Mouse (Mus musculus) heart, embryonic 15.5 days (tissue): ENCODE data around the gene Myrip. TPM values are rescaled to one million over a fixed set of nuclear protein-coding genes. Genes with fewer than 3 reads are reported as not detected.

Experiments used
- ATAC-seq: fragments of 200-750 bp; cut with Nextera tagmentation; replicated peaks from 2 replicates; pipeline ENCODE4 v1.8.0; 2017; ENCODE audit warnings: low read depth, moderate TSS enrichment; ENCODE audit not compliant: insufficient number of reproducible peaks, insufficient read depth, low FRiP score
- H3K27ac ChIP-seq: fragments of 300-500 bp; sonication (generic); 2 replicates; pipeline ENCODE4 v1.5.1; 2015; ENCODE audit warnings: mild to moderate bottlenecking, inconsistent platforms
- H3K27me3 ChIP-seq: fragments of 300-500 bp; sonication (generic); 2 replicates; pipeline ENCODE4 v1.6.1; 2015; ENCODE audit warnings: inconsistent platforms
- H3K36me3 ChIP-seq: fragments of 300-500 bp; sonication (generic); 2 replicates; pipeline ENCODE4 v1.6.1; 2015; ENCODE audit warnings: mild to moderate bottlenecking, inconsistent platforms
- H3K4me1 ChIP-seq: fragments of 300-500 bp; sonication (generic); replicated peaks from 2 replicates; pipeline ENCODE4 v1.6.1; 2015; ENCODE audit warnings: inconsistent platforms
- H3K4me2 ChIP-seq: fragments of 300-500 bp; sonication (generic); 2 replicates; pipeline ENCODE4 v1.6.1; 2015; ENCODE audit warnings: inconsistent platforms, mild to moderate bottlenecking, moderate library complexity
- H3K4me3 ChIP-seq: fragments of 300-500 bp; sonication (generic); 2 replicates; pipeline ENCODE4 v1.5.1; 2015; ENCODE audit warnings: mild to moderate bottlenecking, inconsistent platforms
- H3K9ac ChIP-seq: fragments of 300-500 bp; sonication (generic); 2 replicates; pipeline ENCODE4 v1.6.1; 2015; ENCODE audit warnings: mild to moderate bottlenecking, inconsistent platforms
- H3K9me3 ChIP-seq: fragments of 300-500 bp; sonication (generic); replicated peaks from 2 replicates; pipeline ENCODE4 v1.6.1; 2016; ENCODE audit warnings: inconsistent platforms
- WGBS: fragments of 180-500 bp; shearing (Covaris S2); methylation state at CpG from one replicate; pipeline ENCODE4 v1.1.7; 2015; ENCODE audit warnings: mixed read lengths; 5-methylcytosine and 5-hydroxymethylcytosine counted together
- polyA plus RNA-seq: library from polyadenylated mRNA; unstranded; fragments of >200 nt; fragmentation: Nextera tagmentation; extraction: Ambion mirVana; gene quantifications from 2 replicates; pipeline ENCODE4 v1.2.1, GENCODE M21; 2015

Gene Myrip
- polyA plus RNA-seq, 1 experiment from 2014 or later = 0.26 TPM

GRCm38 (mm10) chr9:120501191-120501902 lies 200.0 kb downstream of the Myrip start:
- H3K4me2 ChIP-seq = no peak overlapping the region
- peaks cover 3% of the 10 kb centered on the region; the same call in 1 of the 2 replicates for H3K4me1 ChIP-seq
- 34% methylated on average over 10 of the region's 10 CpGs for WGBS
- no peaks in the 10 kb centered on the region for H3K9me3 ChIP-seq
- no peaks in the 10 kb centered on the region for H3K36me3 ChIP-seq
- no peaks in the 10 kb centered on the region for H3K27me3 ChIP-seq
- H3K27ac ChIP-seq = no peak overlapping the region
- no peak overlapping the region for H3K9ac ChIP-seq
- no peak for ATAC-seq
- H3K4me3 ChIP-seq = no peak overlapping the region

GRCm38 (mm10) chr9:120502013-120502412 lies 200.7 kb downstream of the Myrip start:
- WGBS = 4% methylated on average over 8 of the region's 8 CpGs
- Histone ChIP-seq H3K4me2 (no peak overlapping the region), H3K27me3 (no peaks in the 10 kb centered on the region), H3K4me1 (peaks cover 3% of the 10 kb centered on the region; the same call in 1 of the 2 replicates), H3K9ac (no peak overlapping the region), H3K36me3 (no peaks in the 10 kb centered on the region), H3K9me3 (no peaks in the 10 kb centered on the region), H3K27ac (no peak overlapping the region), H3K4me3 (no peak overlapping the region)
- ATAC-seq = no peak

- no peak for ATAC-seq
- Histone ChIP-seq H3K9me3 (no peaks in the 10 kb centered on the region), H3K4me1 (peaks cover 3% of the 10 kb centered on the region; the same call in 1 of the 2 replicates), H3K36me3 (no peaks in the 10 kb centered on the region), H3K27ac (no peak overlapping the region), H3K27me3 (no peaks in the 10 kb centered on the region), H3K4me3 (no peak overlapping the region), H3K4me2 (no peak overlapping the region), H3K9ac (no peak overlapping the region)
- WGBS = 62% methylated on average over 2 of the region's 2 CpGs
Measured at GRCm38 (mm10) chr9:120504423-120504822, 203.1 kb downstream of the Myrip start.

GRCm38 (mm10) chr9:120511781-120512180 lies 210.5 kb downstream of the Myrip start:
- Histone ChIP-seq H3K36me3 (no peaks in the 10 kb centered on the region), H3K27me3 (no peaks in the 10 kb centered on the region), H3K9me3 (no peaks in the 10 kb centered on the region), H3K4me3 (no peak overlapping the region), H3K27ac (no peak overlapping the region), H3K9ac (no peak overlapping the region), H3K4me2 (no peak overlapping the region), H3K4me1 (no peaks in the 10 kb centered on the region)
- ATAC-seq = no peak
- 67% methylated on average over 3 of the region's 3 CpGs for WGBS

- no peaks in the 10 kb centered on the region for H3K36me3 ChIP-seq
- 55% methylated on average over 8 of the region's 8 CpGs for WGBS
- H3K4me3 ChIP-seq = no peak overlapping the region
- no peaks in the 10 kb centered on the region for H3K27me3 ChIP-seq
- no peaks in the 10 kb centered on the region for H3K9me3 ChIP-seq
- no peak overlapping the region for H3K4me2 ChIP-seq
- no peaks in the 10 kb centered on the region for H3K4me1 ChIP-seq
- H3K9ac ChIP-seq = no peak overlapping the region
- H3K27ac ChIP-seq = no peak overlapping the region
- no peak for ATAC-seq
Measured at GRCm38 (mm10) chr9:120516720-120517119, 215.4 kb downstream of the Myrip start.

- no peak overlapping the region for H3K4me2 ChIP-seq
- no peaks in the 10 kb centered on the region for H3K9me3 ChIP-seq
- no peak overlapping the region for H3K9ac ChIP-seq
- ATAC-seq = no peak
- H3K4me3 ChIP-seq = no peak overlapping the region
- H3K27ac ChIP-seq = no peak overlapping the region
- H3K4me1 ChIP-seq = no peaks in the 10 kb centered on the region
- H3K27me3 ChIP-seq = no peaks in the 10 kb centered on the region
- WGBS = 74% methylated on average over 3 of the region's 3 CpGs
- H3K36me3 ChIP-seq = no peaks in the 10 kb centered on the region
Measured at GRCm38 (mm10) chr9:120518946-120519345, 217.6 kb downstream of the Myrip start.

- Histone ChIP-seq H3K4me1 (no peaks in the 10 kb centered on the region), H3K27me3 (no peaks in the 10 kb centered on the region), H3K4me2 (no peak overlapping the region), H3K9ac (no peak overlapping the region), H3K36me3 (no peaks in the 10 kb centered on the region), H3K4me3 (no peak overlapping the region), H3K27ac (no peak overlapping the region), H3K9me3 (no peaks in the 10 kb centered on the region)
- WGBS = 62% methylated on average over 19 of the region's 19 CpGs
- ATAC-seq = no peak
Measured at GRCm38 (mm10) chr9:120519469-120520125, 218.3 kb downstream of the Myrip start.

GRCm38 (mm10) chr9:120521161-120521560 lies 219.8 kb downstream of the Myrip start:
- H3K9me3 ChIP-seq = no peaks in the 10 kb centered on the region
- WGBS = 73% methylated on average over 1 of the region's 1 CpGs
- H3K4me3 ChIP-seq = no peak overlapping the region
- H3K27me3 ChIP-seq = no peaks in the 10 kb centered on the region
- H3K4me1 ChIP-seq = no peaks in the 10 kb centered on the region
- H3K36me3 ChIP-seq = no peaks in the 10 kb centered on the region
- H3K9ac ChIP-seq = no peak overlapping the region
- no peak for ATAC-seq
- no peak overlapping the region for H3K4me2 ChIP-seq
- H3K27ac ChIP-seq = no peak overlapping the region

Other genes with a start within 250 kb of the Myrip start
- gene Cx3cr1, start 231.6 kb upstream of the Myrip start, polyA plus RNA-seq = 7.5 and 10.0 TPM in 2 replicates
- 0.62 and 1.6 TPM in 2 replicates for gene Ccr8, start 209.4 kb upstream of the Myrip start, polyA plus RNA-seq
- gene Slc25a38, start 191.1 kb upstream of the Myrip start, polyA plus RNA-seq = 18.8 and 22.0 TPM in 2 replicates
- gene Rpsa, start 173.8 kb upstream of the Myrip start, polyA plus RNA-seq = 679 and 834 TPM in 2 replicates
- gene Mobp, start 151.8 kb upstream of the Myrip start, polyA plus RNA-seq = 0.05 TPM in 1 of 2 replicates, not detected in the other
- gene Eif1b, start 190.7 kb downstream of the Myrip start, polyA plus RNA-seq = 120 and 133 TPM in 2 replicates
- 0.23 and 0.77 TPM in 2 replicates for gene Entpd3, start 238.3 kb downstream of the Myrip start, polyA plus RNA-seq